Mouse (Mus musculus): ENCODE measurements around the gene Olfr518. TPM values are rescaled to one million over a fixed set of nuclear protein-coding genes. Genes with fewer than 3 reads are reported as not detected.

The Olfr518 gene
- polyA plus RNA-seq, 1 experiment from 2014 or later, result not detected

GRCm38 (mm10) chr7:108850429-108850828 lies 34.4 kb downstream of the Olfr518 start, which contains the start of gene Olfr516:
Gene Olfr516, minus strand, starts transcription at chr7:108850529.
- Histone ChIP-seq H3K4me2 (ENCODE audit: low read depth, low read length) (no peak within 1 kb of the TSS), H3K9ac (ENCODE audit: low read length) (no peak within 1 kb of the TSS), H3K27ac (ENCODE audit: low read length) (no peak within 1 kb of the TSS), H3K36me3 (ENCODE audit: control insufficient read depth, insufficient read depth) (no peaks in the 10 kb centered on the region), H3K4me1 (ENCODE audit: control insufficient read depth, insufficient read depth, low read length) (no peaks in the 10 kb centered on the region), H3K4me3 (ENCODE audit: low read length) (no peak within 1 kb of the TSS), H3K27me3 (ENCODE audit: control insufficient read depth, insufficient read depth, low read length) (no peaks in the 10 kb centered on the region), H3K9me3 (replicated peaks; ENCODE audit: control insufficient read depth, low read length) (0 out of 2 replicates have a peak, but pooled peaks cover 2% of the 10 kb centered on the region)
- no peak for ATAC-seq (replicated peaks; ENCODE audit: extremely low read depth, insufficient read depth, low FRiP score)
- 73% methylated on average over 2 of the region's 2 CpGs for WGBS

Other genes with a start within 250 kb of the Olfr518 start
- gene Olfr509, start 233.1 kb downstream of the Olfr518 start, polyA plus RNA-seq (2015; fragmentation: Nextera tagmentation; extraction: Ambion mirVana), result not detected in 2 replicates
- gene Olfr510, start 218.6 kb downstream of the Olfr518 start, polyA plus RNA-seq (2015; fragmentation: Nextera tagmentation; extraction: Ambion mirVana), result not detected in 2 replicates
- gene Olfr512, start 171.7 kb downstream of the Olfr518 start, polyA plus RNA-seq (2015; fragmentation: Nextera tagmentation; extraction: Ambion mirVana), result not detected in 2 replicates
- gene Olfr513, start 134.0 kb downstream of the Olfr518 start, polyA plus RNA-seq (2015; fragmentation: Nextera tagmentation; extraction: Ambion mirVana), result not detected in 2 replicates
- not detected in 2 replicates for gene Olfr514, start 59.0 kb downstream of the Olfr518 start, polyA plus RNA-seq (2015; fragmentation: Nextera tagmentation; extraction: Ambion mirVana)
- not detected in 2 replicates for gene Olfr516, start 34.5 kb downstream of the Olfr518 start, polyA plus RNA-seq (2015; fragmentation: Nextera tagmentation; extraction: Ambion mirVana)
- gene Olfr517, start 12.6 kb downstream of the Olfr518 start, polyA plus RNA-seq (2015; fragmentation: Nextera tagmentation; extraction: Ambion mirVana), result not detected in 2 replicates
- not detected in 2 replicates for gene Olfr519, start 9.4 kb upstream of the Olfr518 start, polyA plus RNA-seq (2015; fragmentation: Nextera tagmentation; extraction: Ambion mirVana)
- 20.7 and 23.3 TPM in 2 replicates for gene Nlrp10, start 45.2 kb upstream of the Olfr518 start, polyA plus RNA-seq (2015; fragmentation: Nextera tagmentation; extraction: Ambion mirVana)
- gene Eif3f, start 49.4 kb upstream of the Olfr518 start, polyA plus RNA-seq (2015; fragmentation: Nextera tagmentation; extraction: Ambion mirVana), result 49.2 and 49.4 TPM in 2 replicates
- gene Tub, start 65.3 kb upstream of the Olfr518 start, polyA plus RNA-seq (2015; fragmentation: Nextera tagmentation; extraction: Ambion mirVana), result 0.76 and 0.89 TPM in 2 replicates
- gene Ric3, start 198.3 kb upstream of the Olfr518 start, polyA plus RNA-seq (2015; fragmentation: Nextera tagmentation; extraction: Ambion mirVana), result 0.45 and 0.68 TPM in 2 replicates